Mouse (Mus musculus) c-Kit-positive CD71-positive TER-119-positive erythroid progenitor cells, embryonic 14.5 days (primary cell): ENCODE measurements around the gene Lemd2.

Experiments
- DNase-seq: peaks from one replicate; pipeline ENCODE4 v3.0.0-alpha.2; 2013; ENCODE audit warnings: low spot score

Gene Lemd2

DNA sequence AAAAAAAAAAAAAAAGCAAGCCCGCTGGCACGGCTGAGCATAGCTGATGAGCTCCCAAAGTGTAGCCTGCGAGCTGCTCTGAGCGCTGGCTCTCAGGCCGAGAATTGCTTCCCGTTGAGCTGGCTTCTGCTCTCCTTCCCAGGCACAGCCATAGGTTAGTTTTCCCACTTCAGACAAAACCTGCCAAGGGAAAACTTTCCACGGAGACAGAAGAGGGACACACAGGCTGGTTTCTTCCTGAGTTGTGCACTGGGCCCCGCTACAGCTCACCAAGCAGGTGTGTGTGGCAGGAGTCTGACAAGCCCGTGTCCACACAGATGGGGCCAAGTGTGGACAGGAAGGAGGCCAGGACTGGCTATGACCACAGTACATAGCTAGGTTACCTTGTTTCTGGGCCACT lies 15.4 kb downstream of the Lemd2 start:
- no peak for DNase-seq

DNA sequence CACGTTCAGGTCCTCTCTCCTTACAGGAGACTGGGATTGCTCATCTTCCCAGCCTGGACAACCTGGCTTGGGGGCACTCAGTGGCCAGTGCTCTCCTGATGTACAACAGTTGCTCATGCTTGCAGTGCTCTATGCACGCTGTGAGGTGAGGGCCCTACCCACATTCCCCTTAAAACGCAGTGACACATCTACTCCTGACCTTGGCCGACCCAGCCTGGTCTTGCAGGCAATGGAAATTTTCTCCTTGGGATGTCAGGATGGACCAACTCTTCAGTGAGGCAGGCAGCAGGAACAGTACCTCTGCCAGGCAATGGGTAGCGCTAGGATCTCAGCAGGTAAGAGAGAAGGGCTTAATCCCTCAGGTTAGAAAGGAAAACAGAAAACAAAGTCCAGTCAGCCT lies 17.2 kb downstream of the Lemd2 start:
- no peak for DNase-seq

DNA sequence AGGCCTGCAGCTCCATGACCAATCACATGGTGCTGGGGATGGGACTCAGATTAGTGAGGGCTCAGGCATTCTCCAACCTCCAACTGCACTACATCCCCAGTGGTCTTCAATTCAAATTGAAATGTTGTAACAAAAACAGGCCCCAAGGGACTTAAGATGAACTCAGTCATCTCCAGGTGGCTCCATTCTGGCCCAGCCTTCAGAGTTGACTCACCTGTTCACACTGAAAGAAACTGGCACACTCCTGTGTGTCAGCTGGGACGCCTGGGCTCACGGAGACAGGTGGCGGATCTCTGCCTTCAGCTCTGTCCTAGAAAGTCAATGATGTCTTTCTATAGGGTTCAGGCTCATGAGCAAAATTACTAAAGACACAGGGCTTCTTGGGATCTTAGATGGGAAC lies 18.2 kb downstream of the Lemd2 start:
- DNase-seq, result no peak

DNA sequence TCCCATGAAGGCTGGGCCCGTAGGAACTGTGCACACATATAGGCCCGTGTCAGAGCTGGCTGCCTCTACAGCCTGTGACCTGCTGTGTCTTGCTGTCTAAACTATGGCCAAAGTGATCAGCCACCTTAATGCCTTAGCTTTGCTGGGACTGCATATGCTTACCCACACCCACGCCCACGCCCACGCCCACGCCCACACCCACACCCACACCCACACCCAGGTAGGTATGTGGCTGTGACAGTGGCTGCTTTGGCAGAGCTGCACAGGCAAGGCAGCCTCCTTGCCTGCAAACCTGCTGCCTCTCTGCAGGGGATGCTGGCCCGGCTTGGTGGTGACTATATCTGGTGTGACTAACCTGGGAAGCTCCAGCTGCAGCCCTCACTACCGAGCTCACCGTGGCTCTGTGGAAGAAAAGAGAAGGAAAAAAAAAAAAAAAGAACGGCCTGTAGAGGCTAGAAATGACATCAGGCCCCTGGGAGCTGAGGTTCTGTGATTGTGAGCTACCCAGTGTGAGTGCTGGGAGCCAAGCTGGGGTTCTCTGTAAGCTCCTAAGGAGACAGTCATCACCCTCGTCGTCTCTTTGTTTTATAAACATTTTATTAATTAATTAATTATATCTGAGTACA lies 20.5 kb downstream of the Lemd2 start:
- DNase-seq, result peak; percentile 43

DNA sequence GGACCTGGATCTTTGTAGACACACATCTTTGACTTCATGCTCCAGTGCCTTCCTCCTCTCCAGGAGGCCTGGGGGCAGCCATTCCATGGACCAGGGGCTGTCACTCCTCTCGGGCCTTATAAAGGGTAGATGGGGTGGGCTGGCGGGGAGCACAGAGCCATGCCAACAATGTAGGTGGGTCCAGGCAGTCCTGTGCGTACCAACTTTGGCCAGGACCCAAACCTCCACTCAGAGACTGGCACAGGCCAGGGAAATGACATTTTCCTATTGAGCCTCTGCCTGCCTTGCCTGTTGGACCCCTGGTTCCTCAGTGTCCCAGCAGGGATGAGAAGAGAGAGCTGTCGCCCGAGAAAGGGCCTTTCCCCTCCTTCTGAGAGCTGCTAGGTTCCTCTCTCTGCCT lies 21.9 kb downstream of the Lemd2 start:
- no peak for DNase-seq

DNA sequence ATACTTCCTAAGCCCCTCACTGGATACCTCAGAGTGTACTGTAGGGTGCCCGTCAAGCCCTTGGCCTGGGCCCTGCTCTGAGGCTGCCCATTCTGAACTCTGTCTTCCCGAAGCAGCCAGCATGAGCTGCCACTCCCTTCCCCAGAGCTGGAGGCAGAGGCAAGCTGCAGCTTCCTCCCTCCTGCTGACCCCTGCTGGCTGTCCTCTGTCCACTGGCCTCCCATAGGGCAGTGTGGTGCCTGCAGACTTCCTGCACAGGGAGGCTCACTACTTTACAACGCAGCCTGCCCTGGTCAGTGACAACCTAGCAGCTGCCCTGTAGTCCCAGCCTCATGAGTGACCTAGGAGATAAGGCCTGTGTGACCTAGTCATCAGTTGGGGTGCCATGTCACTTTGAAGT lies 22.6 kb downstream of the Lemd2 start:
- no peak for DNase-seq

DNA sequence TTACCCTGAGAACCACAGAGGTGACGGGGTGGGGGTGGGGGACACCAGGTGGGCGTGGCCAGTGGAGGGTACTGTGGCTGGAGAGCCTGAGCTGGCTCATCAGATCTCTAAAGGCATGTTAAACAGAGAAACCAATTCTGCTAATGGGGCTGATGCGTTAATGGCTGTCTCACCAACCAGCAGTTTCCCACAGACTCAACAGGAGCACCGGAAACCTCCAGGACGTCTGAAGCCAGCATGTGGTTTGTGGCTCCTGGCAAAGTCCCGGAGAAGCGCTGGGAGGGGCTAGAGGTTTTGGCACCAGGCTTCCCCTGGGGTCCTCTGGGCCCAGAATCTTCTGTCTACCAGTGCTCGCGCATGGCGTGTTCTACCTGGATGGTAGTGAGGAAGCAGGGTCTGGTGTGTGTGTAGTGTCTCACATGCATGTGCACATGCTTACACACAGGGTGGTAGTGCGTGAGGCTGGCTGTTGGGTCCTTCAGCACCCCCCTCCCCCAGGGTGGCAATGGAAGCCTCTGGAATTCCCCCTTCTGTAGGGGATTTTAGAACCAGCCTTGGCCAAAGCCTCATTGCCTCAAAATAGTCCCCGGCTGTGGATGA lies 24.5 kb downstream of the Lemd2 start:
- DNase-seq, result no peak

DNA sequence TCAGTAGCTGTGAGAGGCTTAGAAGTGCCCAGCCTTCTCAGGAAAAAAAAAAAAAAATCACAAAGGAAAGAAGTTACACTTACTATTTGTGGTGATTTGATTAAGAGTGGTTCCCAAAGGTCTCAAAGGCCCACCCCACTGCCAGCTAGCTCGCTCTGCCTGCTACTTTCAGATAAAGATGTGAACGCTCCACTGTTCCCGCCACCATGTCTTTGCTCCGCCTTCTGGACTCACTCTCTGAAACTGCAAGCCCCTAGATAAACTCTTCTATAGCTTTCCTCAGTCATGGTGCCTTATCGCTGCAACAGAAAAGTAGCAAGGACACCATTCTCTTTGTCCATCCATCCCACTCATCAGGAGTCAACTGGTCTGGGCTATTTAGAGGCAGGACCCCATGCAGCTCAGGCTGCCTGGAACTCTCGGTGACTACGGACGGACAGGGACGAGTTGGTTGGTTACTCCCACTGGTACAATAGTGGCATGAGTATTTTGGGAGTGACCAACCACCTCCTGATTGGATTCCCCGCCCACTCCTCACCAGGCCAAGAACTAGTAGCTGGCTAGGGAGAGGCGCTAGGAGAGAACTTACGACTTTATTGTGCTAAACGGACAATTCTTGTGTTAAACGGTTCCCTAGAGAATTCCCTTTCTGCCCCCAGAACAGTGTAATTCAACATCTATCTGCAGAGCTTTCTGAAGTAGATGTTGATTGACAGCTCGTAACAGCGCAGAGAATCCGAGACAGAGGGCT lies 25.7 kb downstream of the Lemd2 start:
- no peak for DNase-seq

DNA sequence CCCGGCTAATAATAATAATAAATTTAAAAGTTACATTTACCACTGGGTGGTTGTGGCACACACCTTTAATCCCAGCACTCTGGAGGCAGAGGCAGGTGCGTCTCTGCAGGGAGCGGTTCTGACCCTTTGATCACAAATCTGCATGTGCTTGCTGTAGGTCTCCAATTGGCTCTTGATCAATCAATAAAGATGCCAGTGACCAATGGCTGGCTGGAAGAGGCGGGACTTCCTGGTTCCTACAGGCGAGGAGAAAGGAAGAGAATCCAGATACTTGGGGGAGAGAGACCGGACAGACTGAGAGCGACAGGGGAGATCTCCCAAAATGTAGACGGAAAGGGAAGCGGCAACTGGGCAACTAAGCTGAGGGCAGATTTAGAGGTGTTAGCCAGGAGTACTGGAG lies 26.2 kb downstream of the Lemd2 start:
- no peak for DNase-seq

DNA sequence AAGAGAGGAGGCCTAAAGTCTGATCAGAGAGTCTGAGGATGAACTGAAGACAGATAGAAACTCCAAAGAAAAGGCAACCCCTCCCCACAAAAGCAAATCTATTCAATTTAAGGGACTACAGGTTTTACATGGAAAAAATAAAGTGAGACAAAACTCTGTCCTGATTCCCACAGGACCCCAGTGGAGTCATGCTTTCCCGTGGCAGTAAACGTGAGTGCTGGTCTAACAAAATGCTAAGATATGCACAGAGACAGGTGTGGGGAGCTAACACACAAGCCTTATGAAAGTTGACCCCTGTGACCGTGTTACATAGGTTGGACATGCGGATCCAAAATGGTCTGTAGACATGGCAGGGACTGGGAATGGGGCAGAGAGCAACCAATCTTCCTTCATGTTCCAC lies 27.5 kb downstream of the Lemd2 start:
- DNase-seq, result no peak

DNA sequence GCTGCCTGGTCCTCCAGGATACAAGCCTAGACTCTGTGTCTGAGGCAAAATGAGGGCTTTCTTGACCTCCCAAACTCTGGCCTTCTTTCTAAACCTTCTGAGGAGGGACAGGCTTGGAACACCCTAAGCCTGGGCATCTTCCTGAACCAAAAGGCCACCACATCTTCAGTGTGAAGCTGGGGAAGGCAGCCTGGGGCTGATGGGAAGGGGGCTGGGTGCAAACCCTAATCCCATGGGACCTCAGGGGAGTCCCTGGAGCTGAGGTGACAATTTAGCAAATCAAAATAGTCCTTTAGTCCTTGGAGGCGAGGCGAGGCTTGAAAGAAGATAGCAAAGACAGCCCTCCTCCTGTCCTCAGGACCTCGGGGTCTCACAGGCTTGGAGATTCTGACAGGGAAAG lies 28.0 kb downstream of the Lemd2 start:
- DNase-seq, result no peak

DNA sequence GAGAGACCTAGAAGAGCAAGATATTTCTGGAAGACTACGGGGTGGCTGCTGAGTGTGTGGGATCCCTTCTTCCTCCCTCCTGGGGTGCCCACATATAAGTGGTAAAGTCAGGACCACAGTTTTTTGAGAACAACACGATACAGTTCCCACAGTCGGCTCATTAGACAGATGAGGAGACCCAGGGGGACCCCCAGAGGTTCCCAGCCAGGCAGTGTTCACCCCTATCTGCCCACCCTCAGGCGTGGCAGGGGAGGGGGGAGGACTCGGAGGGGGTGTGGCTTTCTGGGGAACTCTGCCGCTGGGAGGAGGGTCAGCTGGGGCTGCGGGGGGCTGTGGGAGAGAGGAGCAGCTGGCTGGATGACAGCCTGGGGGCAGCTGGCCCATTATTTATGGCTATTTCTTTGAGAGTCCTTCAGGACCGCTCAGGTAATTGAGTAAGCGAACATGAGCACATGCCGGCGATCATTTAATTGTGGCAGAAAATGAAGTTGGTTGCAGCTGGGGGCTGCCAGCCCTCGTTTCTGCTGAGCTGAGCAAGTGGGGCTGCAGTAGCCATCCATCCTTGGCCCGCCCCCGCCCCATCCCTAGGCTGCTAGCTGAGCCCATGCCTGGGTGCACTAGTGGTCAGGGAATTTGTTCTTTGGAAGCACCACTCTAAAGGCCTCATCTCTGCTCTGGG lies 28.9 kb downstream of the Lemd2 start:
- no peak for DNase-seq

DNA sequence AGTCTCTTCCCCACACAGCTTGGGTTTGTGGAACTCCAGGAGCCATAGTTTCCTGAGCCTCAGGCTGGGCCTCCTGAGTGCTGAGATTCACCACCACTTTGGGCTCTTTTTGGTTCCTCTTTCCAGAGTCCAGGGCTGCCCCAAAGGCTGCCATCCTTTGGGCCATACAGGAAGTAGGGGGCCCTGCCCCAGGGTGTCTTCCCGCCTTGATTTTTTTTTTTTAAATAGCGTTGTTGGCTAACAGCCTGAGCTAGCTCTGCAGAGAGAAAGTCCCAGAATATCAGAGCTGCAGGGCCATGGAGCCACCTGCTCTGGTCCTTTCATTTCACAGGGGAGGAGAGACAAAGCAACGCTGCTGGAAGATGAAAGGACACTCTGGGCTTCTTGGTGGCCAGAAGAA lies 30.6 kb downstream of the Lemd2 start:
- no peak for DNase-seq

DNA sequence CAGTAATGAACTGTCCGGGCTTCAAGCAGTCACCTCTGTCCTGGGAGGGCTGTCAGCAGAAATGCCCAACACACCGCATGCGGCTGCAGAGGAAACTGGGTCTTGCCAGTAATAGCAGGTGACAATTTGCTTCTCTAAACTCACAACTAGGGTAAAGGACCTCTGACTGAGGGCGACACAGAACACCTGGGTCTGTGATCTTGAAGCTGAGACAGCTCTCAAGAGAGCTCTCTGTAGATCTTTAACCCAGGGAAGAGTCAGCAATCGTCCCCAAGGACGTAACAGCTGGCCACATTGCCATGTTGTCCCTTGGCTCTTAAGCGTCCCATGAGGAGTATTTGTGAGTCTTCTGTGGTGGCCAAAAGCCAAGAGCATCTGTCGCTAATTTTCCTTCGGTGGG lies 31.8 kb downstream of the Lemd2 start:
- no peak for DNase-seq

DNA sequence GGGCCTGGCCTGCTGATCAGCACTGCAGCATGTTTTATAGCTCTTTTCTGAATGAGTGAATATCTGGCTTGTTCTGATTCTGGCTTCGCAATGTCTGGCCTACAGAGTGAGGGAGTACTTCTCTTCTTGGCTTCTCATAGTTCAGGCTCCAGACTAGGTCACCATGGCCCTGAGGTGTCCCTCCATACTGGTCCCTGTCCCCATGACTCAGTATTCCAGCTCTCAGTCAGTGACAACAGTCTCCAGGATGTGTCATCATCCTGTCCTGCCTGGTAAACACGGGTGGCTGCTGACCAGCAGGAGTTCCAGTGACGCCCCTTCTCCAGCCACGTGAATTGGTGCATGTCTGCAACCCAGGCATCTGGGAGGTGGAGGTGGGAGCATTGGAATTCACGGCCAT lies 33.1 kb downstream of the Lemd2 start:
- DNase-seq, result no peak

DNA sequence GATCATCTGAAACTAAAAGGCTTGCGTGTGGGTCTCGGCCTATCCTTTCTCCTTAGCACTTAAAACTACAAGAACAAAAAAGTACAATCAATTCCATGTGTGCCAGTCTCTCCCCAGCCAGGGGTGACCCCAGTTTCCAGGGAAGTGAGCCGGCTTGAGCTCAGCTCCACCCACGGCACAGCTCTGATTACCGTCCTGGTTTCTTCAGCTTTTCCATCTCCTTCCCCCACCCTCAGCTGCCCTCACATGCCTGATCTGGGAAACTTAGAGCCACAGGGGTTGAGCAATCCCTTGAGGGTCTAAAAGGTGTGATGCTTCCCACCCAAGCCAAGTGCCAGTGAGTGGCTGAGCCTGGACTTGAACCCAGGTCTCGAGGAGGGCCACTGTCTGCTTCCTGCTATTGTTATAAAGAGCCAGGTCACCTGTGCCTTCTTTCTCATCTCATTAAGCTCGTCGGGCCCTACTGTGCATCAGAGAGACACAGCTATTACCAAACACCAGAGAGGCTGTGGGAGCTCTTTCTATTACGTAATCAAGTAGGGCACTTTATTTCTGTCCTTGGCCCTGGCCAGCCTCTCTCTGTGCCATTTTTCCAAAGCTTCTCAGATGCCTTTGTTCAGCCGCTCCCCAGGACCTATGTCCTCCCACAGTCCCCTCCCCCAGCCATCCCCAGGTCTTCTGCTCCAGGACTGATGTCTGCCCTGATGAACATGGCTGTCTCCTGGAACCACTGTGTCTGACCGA lies 34.1 kb downstream of the Lemd2 start:
- no peak for DNase-seq

DNA sequence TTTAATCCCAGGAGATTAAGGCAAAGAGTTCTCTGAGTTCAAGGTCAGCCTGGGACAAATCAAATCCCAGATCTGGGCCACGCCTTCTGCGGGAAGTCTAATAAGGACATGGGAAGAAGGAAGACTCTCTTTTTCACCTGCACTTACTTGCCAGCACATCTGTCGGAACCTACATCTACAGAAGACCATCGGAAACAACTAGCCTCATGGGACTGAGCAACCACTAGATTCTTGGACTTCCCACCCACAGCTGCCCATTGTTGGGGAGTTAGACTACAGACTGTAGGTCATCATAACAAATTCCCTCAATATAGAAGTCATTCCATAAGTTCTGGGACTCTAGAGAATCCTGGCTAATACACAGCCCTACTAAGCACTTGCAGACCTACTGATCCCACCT lies 35.7 kb downstream of the Lemd2 start:
- no peak for DNase-seq

DNA sequence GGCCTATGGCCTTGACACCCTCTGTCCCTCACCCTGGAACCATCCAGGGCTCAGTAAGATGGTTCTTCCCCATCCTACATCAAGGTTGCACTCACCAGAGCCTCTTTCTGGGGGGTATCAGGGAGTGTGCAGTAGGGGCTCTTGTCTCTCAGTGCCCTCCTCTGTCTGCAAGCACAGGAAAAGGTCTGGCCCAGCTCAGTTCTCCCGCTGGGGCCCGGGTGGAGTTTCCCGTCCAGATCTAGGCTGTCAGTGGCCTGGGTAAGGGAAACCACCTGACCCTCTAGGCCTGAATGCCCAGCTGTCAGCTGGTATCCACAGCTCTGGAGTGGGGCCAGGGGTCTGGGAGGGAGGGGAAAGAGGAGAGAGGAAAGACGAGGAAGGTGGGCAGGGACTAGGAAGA lies 36.7 kb downstream of the Lemd2 start, which contains the start of gene Ip6k3:
TSS of gene Ip6k3 (minus strand) at position 251 of the 400 bp plus-strand sequence.
- no peak for DNase-seq

DNA sequence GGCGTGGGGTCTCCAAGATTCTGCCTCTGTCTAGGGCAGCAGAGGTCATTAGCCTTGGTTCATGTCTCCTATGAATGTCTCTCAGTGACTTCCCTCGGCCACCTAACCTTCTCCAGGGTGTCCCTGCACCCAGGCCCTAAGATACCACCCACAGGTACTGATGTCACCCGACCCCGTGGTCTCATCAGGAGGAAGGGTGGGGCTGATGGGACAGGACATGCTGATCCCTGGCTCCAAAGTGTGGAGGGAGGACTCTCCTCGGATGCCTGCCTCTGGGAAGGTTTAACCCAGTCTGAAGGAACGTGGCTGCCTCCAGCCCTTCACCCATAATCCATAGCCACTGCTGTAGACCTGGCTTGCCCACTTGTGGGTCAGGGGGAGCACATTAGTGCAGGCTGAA lies 37.4 kb downstream of the Lemd2 start:
- DNase-seq, result no peak

DNA sequence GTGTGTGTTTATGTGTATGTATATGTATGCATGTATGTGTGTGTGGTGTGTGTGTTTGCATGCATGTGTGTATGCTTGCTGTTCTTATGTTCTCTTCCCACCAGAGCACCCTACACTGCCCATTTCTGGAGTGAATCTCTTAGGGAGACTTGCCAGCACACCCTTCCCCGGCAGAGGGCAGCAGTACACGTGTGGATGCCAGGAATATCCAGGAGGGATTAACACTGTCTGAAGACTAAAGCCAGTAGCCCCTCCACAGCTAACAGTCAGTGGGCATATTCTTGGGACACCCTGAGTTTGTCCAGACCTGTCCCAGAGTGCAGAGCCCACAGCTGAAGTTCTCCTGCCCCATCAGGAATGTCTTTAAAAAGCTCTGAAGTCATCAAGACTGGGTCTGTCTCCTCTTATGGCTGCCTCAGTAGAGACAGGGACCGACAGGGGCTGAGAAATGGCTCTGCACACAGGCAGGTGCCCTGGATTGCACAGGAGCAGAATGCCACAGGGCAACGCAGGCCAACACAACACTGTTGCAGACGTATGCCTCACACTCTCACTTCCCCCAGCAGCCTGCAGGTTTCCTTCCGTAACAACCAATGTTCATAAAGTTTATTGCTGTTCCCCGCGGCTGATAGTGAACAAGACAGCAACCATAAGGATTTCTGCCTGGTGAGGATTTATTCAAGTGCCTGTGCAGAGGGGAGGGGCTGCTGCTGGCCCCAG lies 39.1 kb downstream of the Lemd2 start:
- no peak for DNase-seq

DNA sequence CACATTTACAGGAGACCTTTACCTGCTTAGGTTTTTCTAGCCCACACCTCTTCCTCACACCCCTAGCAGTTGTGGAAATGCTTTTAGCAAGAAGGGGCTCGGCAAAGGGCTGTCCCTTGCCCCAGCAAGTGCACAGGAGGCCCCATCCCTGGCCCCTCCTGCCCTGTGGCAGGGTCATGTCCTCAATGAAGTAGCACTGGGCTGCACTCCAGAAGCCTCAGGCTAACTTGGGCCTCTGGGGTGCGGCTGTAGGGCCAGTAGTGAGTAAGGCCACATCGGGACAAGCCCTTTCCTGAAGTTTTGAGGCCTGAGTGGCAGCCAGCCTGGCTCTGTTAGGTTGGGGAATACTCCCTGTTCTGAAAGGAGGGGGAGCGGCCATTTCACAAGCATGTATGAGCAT lies 43.4 kb downstream of the Lemd2 start:
- DNase-seq, result no peak

DNA sequence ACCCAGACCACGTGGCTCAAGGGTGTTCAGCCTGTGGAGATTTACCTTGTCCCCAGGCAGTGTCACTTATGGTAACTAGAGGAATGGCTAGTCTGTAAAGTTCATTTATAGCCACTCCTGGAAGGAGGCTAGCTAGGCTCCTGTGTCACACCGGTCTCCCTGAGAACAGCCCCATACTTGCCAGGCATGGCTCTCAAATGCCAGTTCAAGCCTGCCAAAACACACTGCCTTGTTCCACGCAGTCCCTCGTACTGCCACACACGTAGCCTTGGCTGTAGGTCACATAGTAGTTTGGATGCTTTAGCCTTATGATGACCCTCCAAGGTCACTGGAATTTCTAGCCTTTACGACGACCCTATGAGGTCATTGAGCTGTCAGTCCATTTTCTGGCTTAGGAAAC lies 45.1 kb downstream of the Lemd2 start:
- no peak for DNase-seq
